Mouse (Mus musculus) 3T3-L1 (cell line): Measurements from ENCODE around the gene Ric3.

Source experiments
- DNase-seq: peaks from one replicate; pipeline ENCODE4 v3.0.0-alpha.2; 2015; ENCODE audit warnings: low read depth, low spot score

Ric3 gene

GRCm38 (mm10) chr7:109001971-109002370 lies 81.2 kb downstream of the Ric3 start:
- DNase-seq, result no peak

DNA sequence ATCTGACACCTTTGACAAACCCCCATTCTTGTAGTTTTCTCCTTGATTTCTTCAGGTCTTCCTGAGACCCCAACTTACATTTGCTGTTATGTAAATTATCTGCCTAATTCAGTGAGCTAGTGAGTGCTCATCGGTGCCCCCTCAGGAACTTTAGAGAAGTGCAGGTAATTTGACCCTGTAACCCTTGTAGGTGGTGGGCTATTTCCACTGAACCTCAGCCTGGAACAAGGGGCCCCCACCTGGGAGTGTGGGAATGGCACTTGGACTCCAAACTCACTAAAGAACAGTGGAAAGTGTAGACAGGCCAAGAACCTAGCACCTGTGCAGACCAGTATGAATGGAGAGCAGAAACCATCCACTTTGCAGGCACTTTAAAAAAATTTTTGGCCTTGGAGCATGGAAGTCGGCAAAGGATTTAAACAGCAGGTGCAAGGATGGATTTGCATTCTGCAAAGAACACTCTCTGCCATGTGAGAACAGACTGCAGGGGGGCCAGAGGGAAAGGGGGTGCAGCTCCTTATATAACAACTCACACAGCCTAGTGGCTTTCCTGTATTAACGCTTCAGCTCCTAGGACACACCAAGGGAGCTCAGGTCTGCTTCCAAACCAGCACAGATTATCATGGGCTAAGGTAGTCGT lies 82.7 kb downstream of the Ric3 start:
- DNase-seq, result peak; percentile 38

- no peak for DNase-seq
These were observed 87.0 kb downstream of the Ric3 start for GRCm38 (mm10) chr7:108996156-108996555.

DNA sequence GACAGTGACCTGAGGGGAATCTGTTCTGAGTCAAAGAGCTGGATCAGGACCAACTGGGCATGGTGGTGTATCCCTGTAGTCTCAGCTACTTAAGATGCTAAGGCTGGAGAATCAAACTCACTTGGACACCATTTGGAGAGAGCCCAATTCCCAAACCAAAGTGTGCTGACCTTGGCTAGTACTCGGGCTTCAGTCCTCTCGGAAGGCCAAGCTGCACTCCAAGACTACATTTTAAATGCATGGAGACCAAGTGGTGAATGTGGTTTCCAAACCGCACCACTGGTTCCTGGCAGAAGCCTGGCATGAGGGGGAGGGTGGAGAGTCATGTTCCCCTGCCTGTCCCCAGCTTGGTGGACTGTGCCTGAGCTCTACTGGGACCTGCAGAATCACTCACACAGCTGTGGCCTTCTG lies 89.2 kb downstream of the Ric3 start:
- peak; percentile 79 for DNase-seq

- peak; percentile 97 for DNase-seq
These were observed 89.9 kb downstream of the Ric3 start for GRCm38 (mm10) chr7:108993230-108993629.

GRCm38 (mm10) chr7:108991207-108991606 lies 91.9 kb downstream of the Ric3 start:
- no peak for DNase-seq

DNA sequence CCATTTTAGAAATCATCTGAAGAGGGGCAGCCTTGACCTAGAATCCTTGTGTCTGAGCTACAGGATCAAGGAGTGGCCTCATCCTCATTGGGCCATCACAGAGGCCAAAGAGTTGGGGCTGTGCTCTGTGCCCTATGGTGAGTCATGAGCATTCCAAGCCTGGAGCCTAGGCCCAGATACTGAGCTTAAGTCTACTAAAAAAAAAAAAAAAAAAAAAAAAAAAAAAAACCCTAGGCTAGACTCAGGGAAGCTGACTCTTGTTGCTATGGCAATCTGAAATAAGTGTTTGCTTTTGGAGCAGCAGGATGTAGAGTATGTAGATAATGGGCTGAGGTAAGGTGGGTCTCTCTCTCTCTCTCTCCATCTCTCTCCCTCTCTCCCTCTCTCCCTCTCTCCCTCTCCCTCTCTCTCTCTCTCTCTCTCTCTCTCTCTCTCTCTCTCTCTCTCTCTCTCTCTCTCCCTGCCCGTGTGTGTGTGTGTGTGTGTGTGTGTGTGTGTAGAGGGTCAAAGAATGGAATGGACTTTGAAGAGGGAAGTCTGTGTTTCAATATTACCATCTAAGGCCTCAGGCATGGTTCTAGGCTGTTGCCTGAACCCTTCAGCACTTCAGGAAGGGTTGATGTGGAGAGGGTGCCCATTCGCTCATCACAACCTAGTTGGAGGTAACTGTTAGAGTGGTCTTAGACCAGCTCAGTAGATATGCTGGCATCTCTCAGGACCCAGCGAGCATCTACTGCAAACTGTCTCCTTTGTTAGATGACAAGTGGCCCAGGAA lies 97.0 kb downstream of the Ric3 start:
- DNase-seq, result peak; percentile 71
